Mouse (Mus musculus) myocyte (in vitro differentiated cells): Measurements from ENCODE around the gene Sidt1. TPM values are rescaled to one million over a fixed set of nuclear protein-coding genes. Genes with fewer than 3 reads are reported as not detected.
A peak's percentile ranks its signal among the peaks of the same experiment; 100 is the strongest.
"Not testable (repeated sequence)": the region's sequence is repeated elsewhere in the genome, so short reads cannot be mapped to it uniquely, and the experiment has no call there.

Experiments used
- H3K27me3 ChIP-seq: one replicate; pipeline ENCODE4 v1.6.1; 2011; ENCODE audit not compliant: control insufficient read depth, insufficient read depth, insufficient read length
- H3K36me3 ChIP-seq: one replicate; pipeline ENCODE4 v1.6.1; 2011; ENCODE audit not compliant: control insufficient read depth, insufficient read depth
- H3K4me2 ChIP-seq: one replicate; pipeline ENCODE4 v1.6.1; 2011; ENCODE audit warnings: low read depth, control low read depth
- H3K4me3 ChIP-seq: one replicate; pipeline ENCODE4 v1.5.1; 2011; ENCODE audit warnings: mild to moderate bottlenecking, control low read depth, moderate library complexity
- H3K79me2 ChIP-seq: one replicate; pipeline ENCODE4 v1.6.1; 2011; ENCODE audit not compliant: control insufficient read depth, insufficient read depth
- H3ac ChIP-seq: one replicate; pipeline ENCODE4 v1.6.1; 2011; ENCODE audit not compliant: control insufficient read depth, insufficient read length
- CEBPB ChIP-seq: IDR thresholded peaks from 2 replicates; pipeline ENCODE4 v1.6.1; 2011; ENCODE audit warnings: mild to moderate bottlenecking, moderate library complexity; ENCODE audit not compliant: poor library complexity, insufficient read depth, severe bottlenecking
- E2F4 ChIP-seq: IDR thresholded peaks from one replicate; pipeline ENCODE4 v1.6.1; 2011; ENCODE audit warnings: mild to moderate bottlenecking, control low read depth, moderate library complexity; ENCODE audit not compliant: insufficient read depth
- MAX ChIP-seq: IDR thresholded peaks from one replicate; pipeline ENCODE4 v1.6.1; 2011; ENCODE audit warnings: low read depth, mild to moderate bottlenecking, control low read depth
- MYOD1 ChIP-seq, 3 experiments: IDR thresholded peaks; one replicate each; pipeline ENCODE4 v1.6.1; 2011; ENCODE audit warnings: control low read depth in 2 of 3, low read depth in 2 of 3, mild to moderate bottlenecking in 2 of 3, moderate library complexity in 1 of 3; ENCODE audit not compliant: insufficient read length in 2 of 3, control insufficient read depth in 1 of 3
- MYOG ChIP-seq, 3 experiments: IDR thresholded peaks; one replicate each; pipeline ENCODE4 v1.6.1; 2011; ENCODE audit warnings: control low read depth in 2 of 3, low read depth in 2 of 3, mild to moderate bottlenecking in 2 of 3; ENCODE audit not compliant: insufficient read length in 2 of 3, control insufficient read depth in 1 of 3, insufficient read depth in 1 of 3
- POLR2A ChIP-seq: IDR thresholded peaks from one replicate; pipeline ENCODE4 v1.6.1; 2011; ENCODE audit warnings: low read depth, mild to moderate bottlenecking, control low read depth, moderate library complexity; ENCODE audit not compliant: insufficient read length
- POLR2AphosphoS2 ChIP-seq: IDR thresholded peaks from one replicate; pipeline ENCODE4 v1.6.1; 2011; ENCODE audit warnings: low read depth, control low read depth; ENCODE audit not compliant: insufficient read length
- REST ChIP-seq: IDR thresholded peaks from one replicate; pipeline ENCODE4 v1.6.1; 2011; ENCODE audit warnings: mild to moderate bottlenecking, control low read depth, moderate library complexity; ENCODE audit not compliant: insufficient read depth, insufficient read length
- SRF ChIP-seq: IDR thresholded peaks from one replicate; pipeline ENCODE4 v1.6.1; 2011; ENCODE audit warnings: low read depth; ENCODE audit not compliant: control insufficient read depth, insufficient read length
- TCF12 ChIP-seq: IDR thresholded peaks from one replicate; pipeline ENCODE4 v1.6.1; 2011; ENCODE audit warnings: mild to moderate bottlenecking, control low read depth; ENCODE audit not compliant: poor library complexity, insufficient read depth, severe bottlenecking
- TCF3 ChIP-seq: IDR thresholded peaks from one replicate; pipeline ENCODE4 v1.6.1; 2011; ENCODE audit warnings: low read depth, control low read depth; ENCODE audit not compliant: insufficient read length
- USF1 ChIP-seq: IDR thresholded peaks from one replicate; pipeline ENCODE4 v1.6.1; 2011; ENCODE audit warnings: low read depth, mild to moderate bottlenecking, control low read depth, moderate library complexity
- polyA plus RNA-seq: library from polyadenylated mRNA; unstranded; fragments of >200 nt; fragmentation: generic; extraction: Trizol; gene quantifications from one replicate; pipeline ENCODE4 v1.2.1, GENCODE M21; 2012; ENCODE audit warnings: missing spikeins

Sidt1 gene
- polyA plus RNA-seq, 1 experiment, result not detected

DNA sequence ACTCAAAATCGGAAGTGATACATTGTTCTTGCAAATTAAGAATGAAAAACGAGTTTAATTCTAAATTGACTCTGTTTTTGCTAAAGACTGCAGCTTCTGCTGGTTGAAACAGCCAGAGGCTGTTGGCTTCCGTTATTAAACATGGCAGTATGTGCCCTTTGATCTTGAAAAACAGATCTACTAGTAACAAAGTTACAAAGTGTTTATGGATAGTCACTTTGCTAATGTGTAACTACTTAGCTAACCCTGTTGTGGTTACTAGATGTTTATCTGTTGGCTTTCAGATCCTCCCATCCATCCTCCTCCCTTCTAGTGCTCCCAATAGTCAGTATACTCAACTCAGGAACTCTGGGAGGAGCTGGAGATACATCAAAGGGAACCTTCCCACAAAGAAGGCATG is 27.4 kb downstream of the Sidt1 start:
- no peak overlapping the region for H3K4me3 ChIP-seq
- H3K4me2 ChIP-seq, result no peak overlapping the region
- peaks cover 4% of the 10 kb centered on the region for H3K27me3 ChIP-seq
- TF ChIP-seq MAX (no peak), TCF3 (no peak), USF1 (no peak), REST (no peak), POLR2AphosphoS2 (no peak), CEBPB (no peak), MYOG (IDR thresholded peaks at IDR 0.05; ENCODE audit: control insufficient read depth in 1 of 3, insufficient read depth in 1 of 3, insufficient read length in 2 of 3, low read depth in 2 of 3) (no peak), POLR2A (no peak), TCF12 (no peak), E2F4 (no peak), MYOD1 (IDR thresholded peaks at IDR 0.05; ENCODE audit: control insufficient read depth in 1 of 3, insufficient read length in 2 of 3, low read depth in 2 of 3) (no peak)
- H3K79me2 ChIP-seq, result no peaks in the 10 kb centered on the region
- no peak overlapping the region for H3ac ChIP-seq
- no peaks in the 10 kb centered on the region for H3K36me3 ChIP-seq

DNA sequence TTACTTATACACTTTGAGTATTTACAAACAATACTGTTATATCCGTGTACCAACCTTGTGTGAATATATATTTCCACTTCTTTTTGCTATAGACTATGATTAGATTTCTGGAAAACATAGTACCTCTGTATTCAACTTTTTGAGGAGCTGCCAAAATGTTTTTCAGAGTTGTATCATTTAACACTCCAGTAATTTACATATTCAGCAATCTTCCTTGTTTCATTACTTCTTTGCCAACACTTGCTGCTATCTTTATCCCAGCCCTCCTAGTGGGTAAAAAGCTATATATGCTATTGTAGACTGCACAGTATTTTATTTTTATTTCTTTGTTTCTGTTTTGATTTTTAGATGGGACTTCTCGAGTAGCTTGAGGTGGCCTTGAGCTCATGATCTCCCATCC is 29.2 kb downstream of the Sidt1 start:
- Histone ChIP-seq H3K4me3 (no peak overlapping the region), H3K79me2 (no peaks in the 10 kb centered on the region), H3ac (no peak overlapping the region), H3K27me3 (no peaks in the 10 kb centered on the region), H3K4me2 (no peak overlapping the region), H3K36me3 (no peaks in the 10 kb centered on the region)
- no peak for TF ChIP-seq MAX
- no peak for TF ChIP-seq POLR2A
- no peak for TF ChIP-seq MYOG (IDR thresholded peaks at IDR 0.05; ENCODE audit: control insufficient read depth in 1 of 3, insufficient read depth in 1 of 3, insufficient read length in 2 of 3, low read depth in 2 of 3)
- TF ChIP-seq CEBPB, result no peak
- no peak for TF ChIP-seq MYOD1 (IDR thresholded peaks at IDR 0.05; ENCODE audit: control insufficient read depth in 1 of 3, insufficient read length in 2 of 3, low read depth in 2 of 3)
- TF ChIP-seq REST, result no peak

DNA sequence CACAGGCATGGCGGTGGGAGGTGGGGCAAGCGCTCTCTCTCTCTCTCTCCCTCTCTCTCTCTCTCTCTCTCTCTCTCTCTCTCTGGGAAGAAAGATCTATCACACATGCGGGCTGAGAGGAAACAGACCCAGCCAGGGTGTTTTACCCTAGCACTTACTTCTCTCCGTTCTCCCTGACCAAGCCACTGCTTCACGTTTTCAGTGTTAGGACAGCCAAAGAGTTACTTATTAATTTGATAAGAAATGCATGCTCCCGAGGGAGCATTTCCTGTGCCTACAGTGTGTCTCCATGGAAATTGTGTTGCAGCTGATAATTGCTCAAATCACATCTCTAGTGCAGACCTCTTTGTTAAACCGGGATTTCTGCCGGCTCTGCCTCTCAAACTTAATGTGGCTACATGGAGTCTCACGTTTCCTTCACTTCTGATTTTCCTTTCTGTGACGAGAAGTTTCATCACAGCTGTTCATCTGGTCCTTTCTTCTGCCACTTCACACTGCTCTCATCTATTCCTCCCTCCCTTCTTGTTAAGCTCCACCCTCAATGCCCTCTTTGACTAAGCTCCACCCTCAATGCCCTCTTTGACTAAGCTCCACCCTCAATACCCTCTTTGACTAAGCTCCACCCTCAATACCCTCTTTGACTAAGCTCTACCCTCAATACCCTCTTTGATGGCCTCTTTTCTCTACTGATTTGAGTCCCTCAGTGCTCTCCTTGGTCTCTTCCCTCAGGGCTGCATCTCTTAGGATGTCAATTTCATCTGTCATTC is 30.7 kb downstream of the Sidt1 start:
- Histone ChIP-seq H3K79me2 (no peaks in the 10 kb centered on the region), H3K27me3 (no peaks in the 10 kb centered on the region), H3K4me2 (peak overlapping the region; percentile 16), H3ac (no peak overlapping the region), H3K36me3 (no peaks in the 10 kb centered on the region), H3K4me3 (no peak overlapping the region)
- TF ChIP-seq TCF12, result no peak

DNA sequence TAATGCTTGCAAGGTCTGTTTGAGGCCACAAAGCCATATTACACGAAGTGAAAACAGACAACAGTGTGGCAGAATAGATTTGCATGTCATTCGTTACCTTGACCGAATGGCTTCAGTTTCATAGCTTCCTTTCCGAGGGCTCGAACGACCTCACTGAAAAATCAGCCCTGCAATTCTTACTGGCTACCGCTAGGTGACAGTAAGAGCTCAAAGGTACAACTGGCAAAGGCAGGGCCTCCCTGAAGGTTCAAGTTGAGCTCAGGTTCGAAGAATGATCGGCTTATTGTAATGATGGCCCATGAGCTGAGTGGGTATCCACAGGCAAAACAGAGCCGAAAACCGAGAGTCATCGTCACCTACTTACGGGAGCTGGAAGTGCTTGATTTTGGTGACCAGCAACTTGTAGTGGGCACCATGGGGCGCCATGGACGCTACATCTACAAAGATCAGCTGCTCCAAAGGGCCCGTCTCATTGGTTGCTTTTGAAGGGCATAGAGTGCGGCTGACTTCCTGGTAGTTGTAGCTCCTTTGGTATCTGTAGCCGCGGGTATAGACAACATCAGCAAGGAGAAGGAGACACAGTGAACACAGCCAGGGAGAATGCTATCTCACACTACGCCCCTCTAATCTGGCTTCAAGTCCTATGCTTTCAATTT is 33.4 kb downstream of the Sidt1 start:
- H3K79me2 ChIP-seq, result no peaks in the 10 kb centered on the region
- no peak overlapping the region for H3K4me2 ChIP-seq
- no peak overlapping the region for H3K4me3 ChIP-seq
- TF ChIP-seq POLR2A, result no peak
- no peak for TF ChIP-seq MYOG (IDR thresholded peaks at IDR 0.05; ENCODE audit: control insufficient read depth in 1 of 3, insufficient read depth in 1 of 3, insufficient read length in 2 of 3, low read depth in 2 of 3)
- no peak for TF ChIP-seq CEBPB
- TF ChIP-seq MYOD1 (IDR thresholded peaks at IDR 0.05; ENCODE audit: control insufficient read depth in 1 of 3, insufficient read length in 2 of 3, low read depth in 2 of 3), result no peak
- no peak for TF ChIP-seq USF1
- TF ChIP-seq REST, result no peak
- no peak for TF ChIP-seq TCF3
- no peak for TF ChIP-seq MAX
- TF ChIP-seq POLR2AphosphoS2, result no peak
- TF ChIP-seq SRF, result no peak
- no peak for TF ChIP-seq E2F4
- no peak for TF ChIP-seq TCF12
- no peaks in the 10 kb centered on the region for H3K36me3 ChIP-seq
- H3K27me3 ChIP-seq, result no peaks in the 10 kb centered on the region
- H3ac ChIP-seq, result no peak overlapping the region

DNA sequence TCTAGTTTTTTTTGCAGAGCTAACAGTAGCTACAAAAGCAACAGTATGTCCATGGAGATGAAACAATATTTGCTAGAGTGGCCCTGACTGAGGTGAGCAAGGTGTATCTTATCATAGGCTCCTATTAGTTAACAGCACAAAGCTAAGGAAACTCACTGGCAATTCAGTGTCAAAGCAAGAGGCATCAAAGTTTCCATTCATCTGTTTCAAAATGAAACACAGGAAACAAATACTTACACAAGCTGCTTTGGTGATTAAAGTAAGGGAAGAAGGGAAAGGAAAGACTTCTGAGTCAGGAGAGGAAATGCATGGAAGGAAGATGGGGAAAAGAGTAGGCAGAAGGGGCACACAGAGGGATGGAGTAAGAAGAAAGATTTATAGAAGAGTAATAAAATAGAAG is 39.0 kb downstream of the Sidt1 start:
- H3K4me3 ChIP-seq, result no peak overlapping the region

DNA sequence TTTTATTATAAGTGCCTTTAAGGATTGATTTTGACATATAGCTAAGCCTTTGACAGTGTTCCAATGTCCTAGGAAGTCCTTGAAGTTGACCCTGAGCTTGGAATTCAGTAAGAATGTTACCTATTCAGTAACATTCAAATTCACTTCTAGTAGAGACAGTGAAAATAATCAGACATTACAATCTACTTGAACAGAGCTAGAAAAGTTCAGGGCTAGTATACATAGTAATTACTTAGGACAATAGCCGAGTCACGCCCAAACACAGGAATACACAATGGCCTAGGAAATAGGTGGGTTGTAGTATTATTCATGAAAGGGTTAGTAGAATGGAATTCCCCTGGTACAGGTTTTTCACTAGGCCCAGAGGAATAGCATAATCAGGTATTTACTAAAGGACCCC is 40.3 kb downstream of the Sidt1 start:
- not testable (repeated sequence) for H3K27me3 ChIP-seq, H3K4me3 ChIP-seq, H3ac ChIP-seq, H3K4me2 ChIP-seq, H3K36me3 ChIP-seq, H3K79me2 ChIP-seq

More for the DNA sequence above, 39.0 kb downstream of the Sidt1 start:
- H3K4me2 ChIP-seq, result no peak overlapping the region
- no peaks in the 10 kb centered on the region for H3K27me3 ChIP-seq
- H3K79me2 ChIP-seq, result no peaks in the 10 kb centered on the region
- no peak overlapping the region for H3ac ChIP-seq
- no peak for TF ChIP-seq USF1
- TF ChIP-seq MAX, result no peak
- TF ChIP-seq POLR2A, result no peak
- TF ChIP-seq POLR2AphosphoS2, result no peak
- TF ChIP-seq REST, result no peak
- no peak for TF ChIP-seq TCF12
- TF ChIP-seq SRF, result no peak
- no peak for TF ChIP-seq E2F4
- TF ChIP-seq MYOG (IDR thresholded peaks at IDR 0.05; ENCODE audit: control insufficient read depth in 1 of 3, insufficient read depth in 1 of 3, insufficient read length in 2 of 3, low read depth in 2 of 3), result no peak
- no peak for TF ChIP-seq CEBPB
- H3K36me3 ChIP-seq, result no peaks in the 10 kb centered on the region
